Mouse (Mus musculus) MEL (cell line): ENCODE data around the gene Tnks1bp1.

ENCODE experiments used
- CTCF ChIP-seq, 3 experiments: IDR thresholded peaks in 2 of 3; conservative IDR thresholded peaks in 1 of 3; 2 replicates each; pipeline ENCODE4 v1.5.1; 2011 to 2012; ENCODE audit warnings: low read length in 3 of 3, low read depth in 2 of 3, mild to moderate bottlenecking in 2 of 3, improper control_type of control experiment in 1 of 3, inconsistent platforms in 1 of 3, mixed read lengths in 1 of 3, moderate library complexity in 1 of 3; ENCODE audit not compliant: control insufficient read depth in 1 of 3, insufficient read depth in 1 of 3, poor library complexity in 1 of 3, severe bottlenecking in 1 of 3
- ETS1 ChIP-seq: IDR thresholded peaks from 2 replicates; pipeline ENCODE4 v1.6.1; 2012; ENCODE audit warnings: low read depth, mild to moderate bottlenecking, inconsistent platforms, low read length, improper control_type of control experiment, moderate library complexity
- HCFC1 ChIP-seq: IDR thresholded peaks from 2 replicates; pipeline ENCODE4 v1.6.1; 2012; ENCODE audit warnings: low read depth, mild to moderate bottlenecking, inconsistent platforms, low read length, improper control_type of control experiment, moderate library complexity
- JUND ChIP-seq: IDR thresholded peaks from 2 replicates; pipeline ENCODE4 v1.6.1; 2011; ENCODE audit warnings: low read depth, mild to moderate bottlenecking, improper control_type of control experiment, low read length
- KAT2A ChIP-seq: conservative IDR thresholded peaks from 2 replicates; pipeline ENCODE4 v1.6.1; 2012; ENCODE audit warnings: low read depth, low read length, improper control_type of control experiment, inconsistent platforms
- MAX ChIP-seq: IDR thresholded peaks from 2 replicates; pipeline ENCODE4 v1.6.1; 2011; ENCODE audit warnings: low read length, improper control_type of control experiment
- MAZ ChIP-seq: IDR thresholded peaks from 2 replicates; pipeline ENCODE4 v1.6.1; 2012; ENCODE audit warnings: low read depth, mild to moderate bottlenecking, inconsistent platforms, low read length, improper control_type of control experiment
- MEF2A ChIP-seq: IDR thresholded peaks from 2 replicates; pipeline ENCODE4 v1.6.1; 2014; ENCODE audit warnings: low read depth, mild to moderate bottlenecking, inconsistent platforms, low read length, improper control_type of control experiment; ENCODE audit not compliant: poor library complexity, insufficient replicate concordance, severe bottlenecking; ENCODE audit errors: extremely low read depth
- MXI1 ChIP-seq: IDR thresholded peaks from 2 replicates; pipeline ENCODE4 v1.6.1; 2011; ENCODE audit warnings: mild to moderate bottlenecking, low read depth, low read length, improper control_type of control experiment
- POLR2A ChIP-seq, 2 experiments: IDR thresholded peaks; 2 replicates each; pipeline ENCODE4 v1.6.1; 2011 to 2012; ENCODE audit warnings: low read length in 2 of 2, mild to moderate bottlenecking in 2 of 2, control low read depth in 1 of 2, improper control_type of control experiment in 1 of 2, low read depth in 1 of 2, moderate library complexity in 1 of 2; ENCODE audit not compliant: control insufficient read depth in 1 of 2, insufficient read depth in 1 of 2, poor library complexity in 1 of 2
- SMC3 ChIP-seq: IDR thresholded peaks from 2 replicates; pipeline ENCODE4 v1.6.1; 2011; ENCODE audit warnings: low read depth, low read length, improper control_type of control experiment
- TBP ChIP-seq: IDR thresholded peaks from 2 replicates; pipeline ENCODE4 v1.8.0; 2011; ENCODE audit warnings: low read depth, low read length, improper control_type of control experiment
- USF1 ChIP-seq: IDR thresholded peaks from 2 replicates; pipeline ENCODE4 v1.6.1; 2014; ENCODE audit warnings: low read depth, mild to moderate bottlenecking, inconsistent platforms, low read length, improper control_type of control experiment, moderate library complexity
- ZC3H11A ChIP-seq: IDR thresholded peaks from 2 replicates; pipeline ENCODE4 v1.6.1; 2012; ENCODE audit warnings: low read depth, mild to moderate bottlenecking, inconsistent platforms, low read length, improper control_type of control experiment

DNA sequence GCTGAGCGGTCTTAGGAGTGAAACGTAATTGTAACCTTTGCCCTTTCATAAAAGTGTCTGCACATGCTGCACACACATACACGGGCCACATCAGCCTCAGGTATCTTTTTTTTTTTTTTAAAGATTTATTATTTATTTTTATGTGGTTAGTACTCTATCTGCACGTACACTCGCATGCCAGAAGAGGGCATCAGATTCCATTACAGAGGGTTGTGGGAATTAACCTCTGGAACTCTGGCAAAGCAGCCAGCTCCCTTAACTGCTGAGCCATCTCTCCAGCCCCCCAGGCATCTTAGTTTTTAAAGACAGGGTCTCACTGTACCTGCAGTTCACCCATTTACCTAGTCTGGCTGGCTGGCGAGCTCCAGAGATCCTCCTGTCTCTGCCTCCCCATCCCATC, 11.9 kb downstream of the Tnks1bp1 start:
- no peak for TF ChIP-seq SMC3
- peak in 1 of 3 experiments; percentile 22; a peak in 1 of 6 replicates for TF ChIP-seq CTCF (IDR thresholded peaks at IDR 0.05 in 2 of 3, conservative IDR thresholded peaks at IDR 0.05 in 1 of 3; ENCODE audit: control insufficient read depth in 1 of 3, insufficient read depth in 1 of 3, low read depth in 2 of 3, low read length in 3 of 3, poor library complexity in 1 of 3, severe bottlenecking in 1 of 3)
- TF ChIP-seq POLR2A (IDR thresholded peaks at IDR 0.05; ENCODE audit: control insufficient read depth in 1 of 2, insufficient read depth in 1 of 2, low read depth in 1 of 2, low read length in 2 of 2, poor library complexity in 1 of 2) = no peak
- no peak for TF ChIP-seq MEF2A
- TF ChIP-seq KAT2A = no peak
- no peak for TF ChIP-seq MAZ
- no peak for TF ChIP-seq JUND
- TF ChIP-seq ZC3H11A = no peak
- TF ChIP-seq ETS1 = no peak
- TF ChIP-seq MAX = no peak
- TF ChIP-seq TBP = no peak
- no peak for TF ChIP-seq MXI1
- no peak for TF ChIP-seq USF1
- TF ChIP-seq HCFC1 = no peak
